Mouse (Mus musculus) lung, postnatal 0 days (tissue): ENCODE results near the gene Nme1. TPM values are rescaled to one million over a fixed set of nuclear protein-coding genes. Genes with fewer than 3 reads are reported as not detected.
A peak's percentile ranks its signal among the peaks of the same experiment; 100 is the strongest.

Source experiments
- ATAC-seq: fragments of 200-750 bp; cut with Nextera tagmentation; 2 replicates; pipeline ENCODE4 v1.8.0; 2017; ENCODE audit warnings: moderate library complexity
- DNase-seq: peaks from one replicate; pipeline ENCODE4 v3.0.0-alpha.2; 2016; ENCODE audit warnings: low spot score
- H3K27ac ChIP-seq: fragments of 300-500 bp; sonication (generic); 2 replicates; pipeline ENCODE4 v1.5.1; 2014; ENCODE audit warnings: antibody characterized with exemption, mild to moderate bottlenecking, low read length, mixed read lengths
- H3K27me3 ChIP-seq: fragments of 300-500 bp; sonication (generic); replicated peaks from 2 replicates; pipeline ENCODE4 v1.6.1; 2014; ENCODE audit warnings: low read length, mixed read lengths; ENCODE audit not compliant: insufficient read depth
- H3K36me3 ChIP-seq: fragments of 300-500 bp; sonication (generic); 2 replicates; pipeline ENCODE4 v1.6.1; 2014; ENCODE audit warnings: low read length, mixed read lengths; ENCODE audit not compliant: insufficient read depth
- H3K4me1 ChIP-seq: fragments of 300-500 bp; sonication (generic); 2 replicates; pipeline ENCODE4 v1.6.1; 2014; ENCODE audit warnings: antibody characterized with exemption, low read depth, low read length, mixed read lengths; ENCODE audit not compliant: insufficient read depth
- H3K4me2 ChIP-seq: fragments of 300-500 bp; sonication (generic); replicated peaks from 2 replicates; pipeline ENCODE4 v1.6.1; 2014; ENCODE audit warnings: low read depth, mild to moderate bottlenecking, low read length, moderate library complexity, mixed read lengths
- H3K4me3 ChIP-seq: fragments of 300-500 bp; sonication (generic); 2 replicates; pipeline ENCODE4 v1.5.1; 2014; ENCODE audit warnings: low read depth, low read length
- H3K9ac ChIP-seq: fragments of 300-500 bp; sonication (generic); replicated peaks from 2 replicates; pipeline ENCODE4 v1.6.1; 2014; ENCODE audit warnings: low read depth, mild to moderate bottlenecking
- H3K9me3 ChIP-seq: fragments of 300-500 bp; sonication (generic); 2 replicates; pipeline ENCODE4 v1.6.1; 2016; ENCODE audit warnings: low read length, mixed read lengths
- CTCF ChIP-seq: IDR thresholded peaks from 2 replicates; pipeline ENCODE4 v1.5.1; 2016; ENCODE audit warnings: antibody characterized with exemption, mild to moderate bottlenecking
- EP300 ChIP-seq: IDR thresholded peaks from 2 replicates; pipeline ENCODE4 v1.6.1; 2016; ENCODE audit warnings: antibody characterized with exemption, mild to moderate bottlenecking, control low read depth
- WGBS: fragments of 180-500 bp; shearing (Covaris S2); extraction: QIAGEN DNeasy Blood & Tissue Kit; methylation state at CpG from one replicate; pipeline ENCODE4 v1.1.7; 2014; 5-methylcytosine and 5-hydroxymethylcytosine counted together
- polyA plus RNA-seq: library from polyadenylated mRNA; unstranded; fragments of >200 nt; fragmentation: Nextera tagmentation; extraction: Ambion mirVana; gene quantifications from 2 replicates; pipeline ENCODE4 v1.2.1, GENCODE M21; 2015

The Nme1 gene
- polyA plus RNA-seq, 1 experiment from 2014 or later: 42.4 TPM

- no peak overlapping the region for H3K4me3 ChIP-seq
- 91% methylated on average over 6 of the region's 6 CpGs for WGBS
- no peaks in the 10 kb centered on the region for H3K9me3 ChIP-seq
- H3K4me1 ChIP-seq: no peaks in the 10 kb centered on the region
- H3K27me3 ChIP-seq: no peaks in the 10 kb centered on the region
- H3K27ac ChIP-seq: no peak overlapping the region
- no peak for ATAC-seq
- no peak overlapping the region for H3K9ac ChIP-seq
- H3K4me2 ChIP-seq: no peak overlapping the region
- no peaks in the 10 kb centered on the region for H3K36me3 ChIP-seq
- TF ChIP-seq EP300 (no peak), CTCF (no peak)
- DNase-seq: no peak
Measured at GRCm38 (mm10) chr11:93969171-93969570, 850 bp upstream of the Nme1 start.

- peak overlapping the region; percentile 34; the same call in 1 of the 2 replicates for H3K27ac ChIP-seq
- no peak overlapping the region for H3K4me3 ChIP-seq
- TF ChIP-seq EP300 (no peak), CTCF (no peak)
- H3K36me3 ChIP-seq: no peaks in the 10 kb centered on the region
- no peak overlapping the region for H3K9ac ChIP-seq
- H3K4me2 ChIP-seq: peak overlapping the region; percentile 37
- WGBS: 33% methylated on average over 6 of the region's 6 CpGs
- H3K27me3 ChIP-seq: no peaks in the 10 kb centered on the region
- H3K9me3 ChIP-seq: no peaks in the 10 kb centered on the region
- no peak for ATAC-seq
- no peak for DNase-seq
- H3K4me1 ChIP-seq: no peaks in the 10 kb centered on the region
Measured at GRCm38 (mm10) chr11:93968848-93969128, 467 bp upstream of the Nme1 start.

- no peak for ATAC-seq
- peak overlapping the region; percentile 82 for H3K4me2 ChIP-seq
- peak overlapping the region; percentile 54; the same call in 1 of the 2 replicates for H3K9ac ChIP-seq
- peak overlapping the region; percentile 70 for H3K4me3 ChIP-seq
- H3K27me3 ChIP-seq: no peaks in the 10 kb centered on the region
- TF ChIP-seq EP300 (no peak), CTCF (no peak)
- DNase-seq: no peak
- H3K4me1 ChIP-seq: no peaks in the 10 kb centered on the region
- no peaks in the 10 kb centered on the region for H3K9me3 ChIP-seq
- H3K27ac ChIP-seq: 0 out of 2 replicates have a peak overlapping the region, but pooled peaks have one; percentile 73
- WGBS: 2% methylated on average over 11 of the region's 11 CpGs
- H3K36me3 ChIP-seq: no peaks in the 10 kb centered on the region
Measured at GRCm38 (mm10) chr11:93967381-93967780, 940 bp downstream of the Nme1 start.

- Histone ChIP-seq H3K27me3 (no peaks in the 10 kb centered on the region), H3K4me3 (no peak overlapping the region), H3K9me3 (no peaks in the 10 kb centered on the region), H3K9ac (no peak overlapping the region), H3K4me1 (no peaks in the 10 kb centered on the region), H3K4me2 (no peak overlapping the region), H3K36me3 (no peaks in the 10 kb centered on the region; the same call in 1 of the 2 replicates), H3K27ac (no peak overlapping the region)
- no peak for ATAC-seq
- TF ChIP-seq CTCF (no peak), EP300 (no peak)
- WGBS: 91% methylated on average over 6 of the region's 6 CpGs
- no peak for DNase-seq
Measured at GRCm38 (mm10) chr11:93965391-93965790, 2.9 kb downstream of the Nme1 start.

- H3K9ac ChIP-seq: no peak overlapping the region
- no peak for TF ChIP-seq EP300
- no peak for TF ChIP-seq CTCF
- H3K36me3 ChIP-seq: no peaks in the 10 kb centered on the region; the same call in 1 of the 2 replicates
- 79% methylated on average over 4 of the region's 4 CpGs for whole genome bisulfite sequencing
- H3K4me2 ChIP-seq: no peak overlapping the region
- no peak overlapping the region for H3K27ac ChIP-seq
- no peaks in the 10 kb centered on the region for H3K27me3 ChIP-seq
- ATAC-seq (peak; percentile 70), DNase-seq (peak; percentile 58)
- H3K4me3 ChIP-seq: no peak overlapping the region
- no peaks in the 10 kb centered on the region for H3K9me3 ChIP-seq
- no peaks in the 10 kb centered on the region for H3K4me1 ChIP-seq
Measured at GRCm38 (mm10) chr11:93963013-93963412, 5.3 kb downstream of the Nme1 start.

- Histone ChIP-seq H3K27ac (no peak overlapping the region), H3K9me3 (no peaks in the 10 kb centered on the region), H3K36me3 (no peaks in the 10 kb centered on the region; the same call in 1 of the 2 replicates), H3K4me2 (no peak overlapping the region), H3K4me1 (peaks cover 2% of the 10 kb centered on the region; the same call in 1 of the 2 replicates), H3K27me3 (no peaks in the 10 kb centered on the region), H3K4me3 (no peak overlapping the region), H3K9ac (no peak overlapping the region)
- 84% methylated on average over 6 of the region's 6 CpGs for WGBS
- DNase-seq (no peak), ATAC-seq (no peak)
- no peak for TF ChIP-seq EP300
- no peak for TF ChIP-seq CTCF
Measured at GRCm38 (mm10) chr11:93961482-93961881, 6.8 kb downstream of the Nme1 start.

GRCm38 (mm10) chr11:93957746-93958145 is 10.6 kb downstream of the Nme1 start:
- H3K4me2 ChIP-seq: no peak overlapping the region
- no peak overlapping the region for H3K27ac ChIP-seq
- WGBS: 78% methylated on average over 4 of the region's 4 CpGs
- ATAC-seq (no peak), DNase-seq (no peak)
- no peaks in the 10 kb centered on the region; the same call in 1 of the 2 replicates for H3K36me3 ChIP-seq
- peaks cover 5% of the 10 kb centered on the region; the same call in 1 of the 2 replicates for H3K4me1 ChIP-seq
- H3K9me3 ChIP-seq: no peaks in the 10 kb centered on the region
- H3K27me3 ChIP-seq: no peaks in the 10 kb centered on the region
- no peak for TF ChIP-seq CTCF
- TF ChIP-seq EP300: no peak
- no peak overlapping the region for H3K9ac ChIP-seq
- H3K4me3 ChIP-seq: no peak overlapping the region
